Mouse (Mus musculus): ENCODE data around the gene Rpl27a.
A peak's percentile ranks its signal among the peaks of the same experiment; 100 is the strongest.

Rpl27a gene

GRCm38 (mm10) chr7:109518036-109518681, 788 bp upstream of the Rpl27a start:
- Histone ChIP-seq H3K36me3 (ENCODE audit: control insufficient read depth, insufficient read depth, low read length, poor library complexity, severe bottlenecking) (peaks cover 7% of the 10 kb centered on the region; the same call in 1 of the 2 replicates), H3K27me3 (ENCODE audit: control insufficient read depth, insufficient read depth, low read length, poor library complexity, severe bottlenecking) (no peaks in the 10 kb centered on the region)
- no peak for DNase-seq (ENCODE audit: low read depth, low spot score)

GRCm38 (mm10) chr7:109519936-109520335, 989 bp downstream of the Rpl27a start:
- peak; percentile 13 for DNase-seq (ENCODE audit: low read depth, low spot score)
- Histone ChIP-seq H3K36me3 (ENCODE audit: control insufficient read depth, insufficient read depth, low read length, poor library complexity, severe bottlenecking) (peaks cover 7% of the 10 kb centered on the region; the same call in 1 of the 2 replicates), H3K27me3 (ENCODE audit: control insufficient read depth, insufficient read depth, low read length, poor library complexity, severe bottlenecking) (no peaks in the 10 kb centered on the region)

- DNase-seq (ENCODE audit: low read depth, low spot score) = no peak
- peaks cover 7% of the 10 kb centered on the region for H3K36me3 ChIP-seq (ENCODE audit: control insufficient read depth, insufficient read depth, low read length, poor library complexity, severe bottlenecking)
Measured at GRCm38 (mm10) chr7:109522084-109522483, 3.1 kb downstream of the Rpl27a start.

GRCm38 (mm10) chr7:109523304-109523703, 4.4 kb downstream of the Rpl27a start:
- H3K27me3 ChIP-seq (ENCODE audit: control insufficient read depth, insufficient read depth, low read length, poor library complexity, severe bottlenecking) = no peaks in the 10 kb centered on the region
- no peak for DNase-seq (ENCODE audit: low read depth, low spot score)
- peaks cover 7% of the 10 kb centered on the region for H3K36me3 ChIP-seq (ENCODE audit: control insufficient read depth, insufficient read depth, low read length, poor library complexity, severe bottlenecking)

More at GRCm38 (mm10) chr7:109522084-109522483, 3.1 kb downstream of the Rpl27a start:
- H3K27me3 ChIP-seq (ENCODE audit: control insufficient read depth, insufficient read depth, low read length, poor library complexity, severe bottlenecking) = no peaks in the 10 kb centered on the region

- Histone ChIP-seq H3K36me3 (ENCODE audit: control insufficient read depth, insufficient read depth, low read length, poor library complexity, severe bottlenecking) (peaks cover 7% of the 10 kb centered on the region), H3K27me3 (ENCODE audit: control insufficient read depth, insufficient read depth, low read length, poor library complexity, severe bottlenecking) (no peaks in the 10 kb centered on the region)
- no peak for DNase-seq (ENCODE audit: low read depth, low spot score)
Measured at GRCm38 (mm10) chr7:109523741-109524441, 4.9 kb downstream of the Rpl27a start.

DNA sequence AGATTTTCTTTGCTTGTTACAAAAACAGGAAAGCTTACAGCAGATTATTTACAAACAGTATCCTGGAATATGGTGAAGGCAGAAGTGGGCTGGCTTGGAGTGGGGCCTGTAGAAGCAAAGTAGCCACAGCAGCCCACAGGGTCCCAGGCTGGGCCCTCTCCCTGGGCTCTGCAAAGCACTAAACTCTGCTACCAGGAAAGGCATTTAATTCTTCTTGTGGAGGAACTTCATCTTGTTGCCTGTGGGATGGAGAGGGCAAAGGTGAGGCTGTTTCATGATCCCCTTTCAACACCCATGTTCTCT, 5.4 kb downstream of the Rpl27a start:
- DNase-seq (ENCODE audit: low read depth, low spot score) = no peak
- Histone ChIP-seq H3K27me3 (ENCODE audit: control insufficient read depth, insufficient read depth, low read length, poor library complexity, severe bottlenecking) (no peaks in the 10 kb centered on the region), H3K36me3 (ENCODE audit: control insufficient read depth, insufficient read depth, low read length, poor library complexity, severe bottlenecking) (peaks cover 7% of the 10 kb centered on the region)

DNA sequence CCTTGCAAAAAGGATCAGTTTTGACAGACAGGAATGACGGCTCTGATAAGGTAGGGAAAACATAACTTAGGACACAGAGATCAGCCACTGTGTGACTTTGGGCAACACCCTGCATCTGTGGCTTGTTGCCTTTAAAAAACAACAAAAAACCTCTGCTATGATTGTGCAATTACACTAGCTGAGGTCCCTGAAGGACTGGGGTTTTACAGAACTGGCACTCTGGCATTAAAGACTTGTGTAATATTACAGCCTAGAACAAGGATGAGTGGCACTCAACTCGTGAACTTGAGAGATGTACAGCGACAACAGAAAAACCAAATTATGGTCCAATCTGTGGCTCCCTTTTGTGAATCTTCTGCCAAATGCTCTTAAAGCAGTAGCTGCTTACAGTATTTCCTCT, 5.8 kb downstream of the Rpl27a start:
- no peak for DNase-seq (ENCODE audit: low read depth, low spot score)
- peaks cover 7% of the 10 kb centered on the region for H3K36me3 ChIP-seq (ENCODE audit: control insufficient read depth, insufficient read depth, low read length, poor library complexity, severe bottlenecking)
- H3K27me3 ChIP-seq (ENCODE audit: control insufficient read depth, insufficient read depth, low read length, poor library complexity, severe bottlenecking) = no peaks in the 10 kb centered on the region

- peaks cover 7% of the 10 kb centered on the region for H3K36me3 ChIP-seq (ENCODE audit: control insufficient read depth, insufficient read depth, low read length, poor library complexity, severe bottlenecking)
- DNase-seq (ENCODE audit: low read depth, low spot score) = no peak
- no peaks in the 10 kb centered on the region for H3K27me3 ChIP-seq (ENCODE audit: control insufficient read depth, insufficient read depth, low read length, poor library complexity, severe bottlenecking)
Measured at GRCm38 (mm10) chr7:109525740-109526663, 7.1 kb downstream of the Rpl27a start.

DNA sequence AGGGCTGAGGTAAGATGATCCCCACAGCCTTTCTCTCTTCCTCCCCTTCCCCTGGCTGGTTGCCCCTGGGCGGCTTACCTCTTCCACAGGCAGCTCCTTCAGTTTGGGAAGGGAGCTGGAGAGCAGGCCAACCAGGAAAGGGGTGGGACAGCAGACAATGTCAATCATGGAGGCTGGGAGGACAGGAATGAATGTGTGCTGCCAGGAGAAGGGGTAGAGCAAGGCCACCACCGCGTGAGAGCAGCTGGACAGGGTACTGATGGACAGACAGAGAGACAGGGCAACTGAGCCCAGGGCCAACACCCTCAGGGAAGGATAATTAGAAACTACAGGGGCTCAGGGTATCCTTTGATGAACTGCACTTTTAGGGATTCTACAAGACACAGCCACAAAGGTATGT, 8.6 kb downstream of the Rpl27a start:
- no peaks in the 10 kb centered on the region; the same call in 1 of the 2 replicates for H3K36me3 ChIP-seq (ENCODE audit: control insufficient read depth, insufficient read depth, low read length, poor library complexity, severe bottlenecking)
- DNase-seq (ENCODE audit: low read depth, low spot score) = no peak
- H3K27me3 ChIP-seq (ENCODE audit: control insufficient read depth, insufficient read depth, low read length, poor library complexity, severe bottlenecking) = no peaks in the 10 kb centered on the region

DNA sequence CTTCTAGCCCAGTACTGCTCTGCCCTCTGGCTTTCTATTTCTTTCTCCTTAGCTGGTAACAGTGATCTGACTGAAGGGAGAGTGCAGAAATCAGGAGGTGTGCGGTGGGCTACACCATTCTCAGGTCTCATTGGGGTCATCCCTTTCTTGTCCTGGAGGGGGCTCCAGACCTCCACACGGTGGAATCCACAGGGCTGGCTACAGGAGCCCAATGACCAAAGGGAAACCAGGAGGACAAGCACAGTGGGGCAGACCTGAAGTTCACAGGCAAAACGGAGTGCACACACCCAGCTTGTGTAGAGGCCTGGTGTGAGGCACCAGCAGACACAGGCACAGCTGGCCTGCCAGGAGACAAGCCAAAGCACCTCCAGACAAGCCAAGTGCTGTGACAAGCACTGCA, 9.4 kb downstream of the Rpl27a start:
- H3K36me3 ChIP-seq (ENCODE audit: control insufficient read depth, insufficient read depth, low read length, poor library complexity, severe bottlenecking) = no peaks in the 10 kb centered on the region; the same call in 1 of the 2 replicates

GRCm38 (mm10) chr7:109529741-109530140, 10.8 kb downstream of the Rpl27a start:
- Histone ChIP-seq H3K27me3 (ENCODE audit: control insufficient read depth, insufficient read depth, low read length, poor library complexity, severe bottlenecking) (no peaks in the 10 kb centered on the region), H3K36me3 (ENCODE audit: control insufficient read depth, insufficient read depth, low read length, poor library complexity, severe bottlenecking) (no peaks in the 10 kb centered on the region; the same call in 1 of the 2 replicates)
- DNase-seq (ENCODE audit: low read depth, low spot score) = no peak

More for the DNA sequence above, 9.4 kb downstream of the Rpl27a start:
- no peaks in the 10 kb centered on the region for H3K27me3 ChIP-seq (ENCODE audit: control insufficient read depth, insufficient read depth, low read length, poor library complexity, severe bottlenecking)
- DNase-seq (ENCODE audit: low read depth, low spot score) = peak; percentile 52

GRCm38 (mm10) chr7:109531501-109531900, 12.6 kb downstream of the Rpl27a start:
- Histone ChIP-seq H3K36me3 (ENCODE audit: control insufficient read depth, insufficient read depth, low read length, poor library complexity, severe bottlenecking) (no peaks in the 10 kb centered on the region), H3K27me3 (ENCODE audit: control insufficient read depth, insufficient read depth, low read length, poor library complexity, severe bottlenecking) (no peaks in the 10 kb centered on the region)
- DNase-seq (ENCODE audit: low read depth, low spot score) = no peak

GRCm38 (mm10) chr7:109532691-109533090, 13.7 kb downstream of the Rpl27a start:
- no peaks in the 10 kb centered on the region for H3K36me3 ChIP-seq (ENCODE audit: control insufficient read depth, insufficient read depth, low read length, poor library complexity, severe bottlenecking)
- DNase-seq (ENCODE audit: low read depth, low spot score) = no peak

DNA sequence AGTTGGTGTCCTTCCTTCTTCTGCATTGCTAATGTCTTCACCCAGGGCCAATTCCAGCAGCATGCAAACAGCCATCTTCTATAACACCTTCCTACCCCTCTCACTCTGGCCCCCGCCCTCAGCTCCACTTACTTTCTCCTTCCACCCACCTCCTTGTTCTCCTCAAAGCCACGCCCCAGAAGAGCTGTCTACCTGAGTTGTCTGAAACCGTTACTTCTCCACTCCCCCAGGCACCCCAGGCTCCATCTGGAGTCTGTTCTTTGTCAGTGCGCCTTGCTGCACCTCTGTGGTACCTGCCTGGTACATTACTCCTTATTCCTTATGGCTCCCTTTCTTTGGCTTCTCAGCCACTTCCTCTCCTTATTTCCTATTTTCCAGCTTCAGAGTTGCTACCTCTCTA, 14.2 kb downstream of the Rpl27a start:
- Histone ChIP-seq H3K36me3 (ENCODE audit: control insufficient read depth, insufficient read depth, low read length, poor library complexity, severe bottlenecking) (no peaks in the 10 kb centered on the region), H3K27me3 (ENCODE audit: control insufficient read depth, insufficient read depth, low read length, poor library complexity, severe bottlenecking) (no peaks in the 10 kb centered on the region)
- DNase-seq (ENCODE audit: low read depth, low spot score) = no peak

More at GRCm38 (mm10) chr7:109532691-109533090, 13.7 kb downstream of the Rpl27a start:
- no peaks in the 10 kb centered on the region for H3K27me3 ChIP-seq (ENCODE audit: control insufficient read depth, insufficient read depth, low read length, poor library complexity, severe bottlenecking)

DNA sequence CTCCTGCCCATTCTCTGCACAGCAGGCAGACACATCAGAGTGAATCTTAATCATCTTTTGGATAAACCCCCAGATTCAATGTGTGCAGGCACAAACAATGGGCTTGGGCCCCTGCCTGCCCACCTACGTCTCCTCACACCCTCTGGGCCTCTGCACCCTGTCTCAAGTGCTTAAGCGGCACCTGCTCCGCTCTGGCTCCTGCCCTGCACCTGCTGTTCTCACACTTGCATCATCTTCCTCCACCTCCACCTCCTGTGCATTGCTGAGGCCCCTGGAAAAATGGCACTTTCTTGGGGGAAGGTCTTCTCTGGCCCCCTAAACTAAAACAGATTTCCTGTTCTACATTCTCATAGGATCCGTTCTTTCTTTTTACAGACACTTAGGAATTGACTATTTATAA, 14.9 kb downstream of the Rpl27a start:
- DNase-seq (ENCODE audit: low read depth, low spot score) = no peak
- H3K36me3 ChIP-seq (ENCODE audit: control insufficient read depth, insufficient read depth, low read length, poor library complexity, severe bottlenecking) = no peaks in the 10 kb centered on the region
- H3K27me3 ChIP-seq (ENCODE audit: control insufficient read depth, insufficient read depth, low read length, poor library complexity, severe bottlenecking) = no peaks in the 10 kb centered on the region

Data from splenic B cell, adult 2 months (primary cell).